Mouse (Mus musculus) heart, adult 2 months (tissue): Measurements from ENCODE around the gene Ccdc141.

Experiments
- CTCF ChIP-seq: fragments of 200-600 bp; IDR thresholded peaks from 2 replicates; pipeline ENCODE4 v1.8.1; 2022; ENCODE audit warnings: antibody characterized with exemption, mild to moderate bottlenecking, moderate library complexity
- POLR2A ChIP-seq: fragments of 200-500 bp; IDR thresholded peaks from 2 replicates; pipeline ENCODE4 v1.6.1; 2011; ENCODE audit warnings: mild to moderate bottlenecking, low read depth, low read length, control low read depth; ENCODE audit not compliant: insufficient read depth

GRCm38 (mm10) chr2:77169916-77170632 lies 362 bp downstream of the Ccdc141 start:
- TF ChIP-seq POLR2A (peak; percentile 72), CTCF (no peak)
